Mouse (Mus musculus) E14TG2a.4 (cell line): ENCODE data around the gene Tmem59l.

Source experiments
- CTCF ChIP-seq: conservative IDR thresholded peaks from 2 replicates; pipeline ENCODE4 v1.5.1; 2014; ENCODE audit warnings: low read length
- NANOG ChIP-seq: IDR thresholded peaks from 2 replicates; pipeline ENCODE4 v1.6.1; 2014; ENCODE audit warnings: borderline replicate concordance, low read length, mixed read lengths
- POU5F1 ChIP-seq: IDR thresholded peaks from 2 replicates; pipeline ENCODE4 v1.6.1; 2014; ENCODE audit warnings: low read length, borderline replicate concordance

GRCm38 (mm10) chr8:70440246-70440645, 46.9 kb downstream of the Tmem59l start:
- TF ChIP-seq CTCF: 0 out of 2 replicates have a peak, but pooled peaks have one; percentile 4
- TF ChIP-seq POU5F1: no peak
- no peak for TF ChIP-seq NANOG
